Mouse (Mus musculus) gastrocnemius, postnatal 10 days (tissue): ENCODE measurements around the gene Cnnm3. TPM values are rescaled to one million over a fixed set of nuclear protein-coding genes. Genes with fewer than 3 reads are reported as not detected.

Source experiments
- DNase-seq: peaks from one replicate; pipeline ENCODE4 v3.0.0; 2021; ENCODE audit warnings: mixed read lengths
- long read RNA-seq, 2 experiments: library from polyadenylated mRNA; stranded (forward); transcript quantifications; one replicate each; pipeline ENCODE4 v2.0.0; 2021
- total RNA-seq, 2 experiments: library from RNA; stranded (reverse); gene quantifications; 2 replicates each; pipeline ENCODE4 v1.2.3; 2021

Cnnm3 gene
- total RNA-seq, result 10 to 100 TPM; 14.5 to 18.2 TPM
- long read RNA-seq, experiment 1, full-length matches to known transcripts, result 19 of 22 reads
- long read RNA-seq, experiment 1, partial matches to known transcripts, result 1 of 22 reads
- long read RNA-seq, experiment 1, other reads (novel, unspliced or antisense), result 2 of 22 reads
- long read RNA-seq, experiment 2, full-length matches to known transcripts, result 6 of 14 reads
- long read RNA-seq, experiment 2, partial matches to known transcripts, result 1 of 14 reads
- long read RNA-seq, experiment 2, other reads (novel, unspliced or antisense), result 7 of 14 reads

DNA sequence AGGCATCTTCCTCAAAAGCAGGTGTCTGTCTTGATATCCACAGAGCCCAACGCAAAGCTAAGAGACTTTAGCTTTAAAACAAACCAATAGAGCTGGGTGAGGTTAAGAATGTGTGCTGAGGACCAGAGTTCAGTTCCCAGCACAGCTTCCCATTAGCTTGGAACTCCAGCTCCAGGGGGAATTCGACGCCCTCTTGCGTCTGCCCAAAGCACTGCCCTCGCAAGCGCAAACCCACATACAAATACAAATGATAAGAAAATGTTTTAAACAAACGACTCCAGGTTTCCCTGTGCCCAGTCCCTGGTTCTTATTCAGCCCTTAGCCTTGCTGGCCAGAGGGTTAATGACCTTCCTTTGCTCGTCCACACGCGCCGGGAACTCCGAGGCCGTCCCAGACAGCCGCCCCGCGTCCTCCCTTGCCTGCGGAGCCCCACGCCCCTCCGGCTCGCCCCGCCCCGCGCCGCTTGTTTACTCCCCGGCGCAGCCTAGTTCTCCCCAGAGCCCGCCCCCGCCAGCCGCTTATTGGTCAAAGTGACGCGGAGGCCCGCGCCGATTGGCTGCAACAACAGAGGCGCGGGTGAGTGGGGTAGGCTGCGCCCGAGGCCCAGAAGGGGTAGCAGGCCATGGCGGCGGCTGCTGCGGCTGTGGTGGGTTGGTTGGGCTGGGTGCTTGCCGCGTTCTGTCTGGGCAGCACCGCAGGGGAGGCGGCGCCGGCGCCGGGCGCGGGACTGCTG, at the start of gene Cnnm3:
Gene Cnnm3 (plus strand): TSS at position 579 of the 733 bp plus-strand sequence.
- peak; percentile 100 for DNase-seq

DNA sequence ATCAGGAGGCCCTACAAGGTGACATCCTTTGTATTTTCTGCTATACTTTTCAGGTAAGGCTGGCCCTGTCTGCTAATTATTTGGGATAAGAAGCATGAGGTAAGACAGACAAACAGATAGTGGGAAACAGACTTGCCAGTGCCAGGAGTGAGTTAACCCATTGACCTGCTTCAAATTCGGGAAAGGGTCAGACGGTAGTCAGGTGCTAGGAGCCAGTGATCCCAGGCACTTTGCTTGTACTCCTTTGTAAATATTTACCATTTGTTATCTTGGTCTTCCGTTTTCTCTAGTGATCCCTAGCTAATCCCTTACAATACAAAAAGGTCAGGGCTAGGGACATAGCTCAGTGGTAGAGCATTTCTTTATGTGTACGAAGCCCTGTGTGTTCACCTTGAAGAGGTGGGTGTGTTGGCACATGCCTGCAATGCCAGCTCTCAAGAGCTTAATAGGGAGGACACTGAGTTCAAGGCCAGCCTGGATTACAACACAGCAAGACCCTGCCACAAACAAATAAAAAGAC, 46.0 kb upstream of the Cnnm3 start:
- no peak for DNase-seq

DNA sequence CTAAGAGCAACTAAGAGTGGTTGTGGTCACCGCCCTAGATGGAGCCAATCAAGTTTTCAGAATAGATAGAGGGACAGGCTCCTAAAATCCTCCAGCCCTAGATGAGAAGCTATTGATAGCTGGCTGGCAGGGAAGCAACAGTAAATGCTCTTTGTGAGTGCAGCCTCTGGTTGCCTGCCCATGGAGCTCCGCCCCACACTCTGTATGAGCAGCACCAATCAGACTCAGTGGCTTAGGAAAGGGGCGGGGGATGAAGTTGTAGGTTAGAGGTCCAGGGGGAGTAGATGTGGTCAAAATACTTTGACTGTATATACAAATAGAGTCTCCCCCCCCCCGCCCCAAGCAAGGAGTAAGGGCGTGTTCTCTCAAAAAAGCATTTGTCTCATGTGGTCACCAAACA, 44.2 kb upstream of the Cnnm3 start:
- no peak for DNase-seq

DNA sequence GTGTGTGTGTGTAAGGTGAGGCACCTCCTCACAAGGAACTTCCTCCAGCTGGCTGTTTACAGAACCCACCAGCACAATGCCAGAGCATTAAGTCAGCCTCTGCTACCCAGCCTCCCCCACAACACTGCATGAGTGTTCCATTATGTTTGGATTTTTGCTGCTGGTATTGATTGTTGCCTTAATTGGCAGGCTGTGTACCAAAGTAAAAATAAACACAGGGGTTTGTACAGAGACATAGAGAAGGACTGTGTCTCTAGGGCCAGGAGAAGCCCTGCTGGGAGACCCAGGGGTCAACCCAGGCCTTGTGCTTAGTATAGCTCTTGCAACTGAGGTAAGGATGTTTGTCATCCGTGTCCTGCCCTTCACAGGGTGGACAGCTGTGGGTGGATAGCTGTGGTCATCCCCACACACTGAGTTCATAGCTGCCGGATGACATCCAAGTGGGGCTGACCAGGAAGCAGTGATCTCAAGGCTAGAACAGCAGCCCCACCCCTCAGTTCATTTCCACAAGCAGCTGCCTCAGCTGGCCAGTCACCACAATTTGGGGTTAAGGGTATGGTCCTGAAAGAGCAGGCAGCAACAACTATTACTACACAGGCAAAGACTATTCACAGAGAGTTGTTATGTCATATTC, 41.7 kb upstream of the Cnnm3 start:
- DNase-seq, result no peak

DNA sequence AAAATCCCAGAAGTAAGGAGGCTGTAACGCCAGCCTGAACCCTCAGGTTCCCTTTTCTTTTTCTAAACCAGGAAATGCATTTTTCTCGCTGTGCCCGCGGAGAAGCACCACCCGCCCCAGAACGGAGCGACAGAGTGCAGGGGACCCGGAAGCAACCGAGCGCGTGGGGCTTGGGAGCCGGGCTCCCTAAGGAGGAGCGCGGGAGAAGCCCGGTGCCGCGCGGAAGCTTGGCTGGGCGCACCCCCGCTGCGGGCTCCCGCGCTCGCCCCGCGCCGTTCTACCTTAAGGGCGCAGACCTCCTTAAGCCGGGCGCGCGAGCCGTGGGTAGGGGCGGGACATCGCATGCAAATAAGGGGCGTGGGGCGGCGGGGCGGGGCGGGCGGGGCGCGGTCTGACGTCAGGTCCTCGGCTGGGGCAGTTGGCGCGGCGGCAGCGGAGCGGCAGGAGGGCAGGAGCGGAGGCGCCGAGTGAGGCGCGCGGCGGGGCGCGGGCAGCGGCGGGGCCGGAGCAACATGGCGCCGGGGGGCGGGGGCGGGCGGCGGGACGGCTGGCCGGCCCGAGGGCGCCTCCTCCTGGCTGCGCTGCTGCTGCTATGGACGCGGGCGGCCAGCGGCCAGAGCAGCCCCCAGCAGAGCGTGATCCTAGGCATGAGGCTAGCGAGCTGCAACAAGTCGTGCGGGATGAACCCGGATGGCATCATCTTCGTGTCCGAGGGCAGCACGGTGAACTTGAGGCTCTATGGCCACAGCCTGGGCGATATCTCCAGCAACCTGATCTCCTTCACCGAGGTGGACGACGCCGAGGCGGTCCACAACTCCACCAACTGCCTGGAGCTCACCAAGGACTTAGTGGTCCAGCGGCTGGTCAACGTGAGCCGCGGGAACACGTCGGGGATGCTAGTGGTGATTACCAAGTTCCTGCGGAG, 40.2 kb upstream of the Cnnm3 start, which contains the start of gene Cnnm4:
Gene Cnnm4 (plus strand): TSS at position 440 of the 925 bp plus-strand sequence.
- peak; percentile 88 for DNase-seq

DNA sequence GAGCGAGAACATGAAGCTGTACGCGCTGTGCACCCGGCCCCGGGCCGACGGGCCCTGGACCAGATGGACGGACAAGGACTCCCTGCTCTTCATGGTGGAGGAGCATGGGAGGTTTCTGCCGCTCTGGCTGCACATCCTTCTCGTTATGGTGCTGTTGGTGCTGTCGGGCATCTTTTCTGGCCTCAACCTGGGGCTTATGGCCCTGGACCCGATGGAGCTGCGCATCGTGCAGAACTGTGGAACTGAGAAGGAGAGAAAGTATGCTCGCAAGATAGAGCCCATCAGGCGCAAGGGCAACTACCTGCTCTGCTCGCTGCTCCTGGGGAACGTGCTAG, 39.6 kb upstream of the Cnnm3 start:
- peak; percentile 46 for DNase-seq

DNA sequence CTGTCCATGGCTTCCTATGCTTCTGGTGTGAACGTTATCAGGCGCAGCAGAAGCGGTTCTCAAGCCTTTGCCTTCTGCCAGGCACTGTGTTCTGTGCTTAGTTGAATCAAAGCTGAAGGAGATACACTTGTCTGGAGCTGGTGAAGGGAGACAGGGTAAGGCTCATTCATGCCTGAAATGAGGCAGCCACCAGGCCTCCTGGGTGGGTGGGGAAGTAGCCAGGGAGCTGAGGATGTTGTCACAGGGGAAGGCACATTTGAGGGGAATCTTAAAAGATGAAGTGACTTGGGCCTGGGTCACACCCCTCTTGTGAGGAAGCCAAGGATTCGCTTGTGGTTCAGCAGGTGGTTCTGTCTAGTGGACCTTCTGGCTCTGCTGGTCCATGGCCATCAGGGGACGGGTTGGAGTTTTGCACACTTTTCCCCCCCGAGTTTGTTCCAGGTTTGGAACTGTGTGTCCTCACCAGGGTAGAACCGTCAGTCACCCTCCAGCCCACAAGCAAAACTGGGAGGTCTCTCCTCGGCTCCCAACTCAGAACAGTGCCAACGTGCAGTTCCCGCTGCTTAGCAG, 38.4 kb upstream of the Cnnm3 start:
- DNase-seq, result no peak

DNA sequence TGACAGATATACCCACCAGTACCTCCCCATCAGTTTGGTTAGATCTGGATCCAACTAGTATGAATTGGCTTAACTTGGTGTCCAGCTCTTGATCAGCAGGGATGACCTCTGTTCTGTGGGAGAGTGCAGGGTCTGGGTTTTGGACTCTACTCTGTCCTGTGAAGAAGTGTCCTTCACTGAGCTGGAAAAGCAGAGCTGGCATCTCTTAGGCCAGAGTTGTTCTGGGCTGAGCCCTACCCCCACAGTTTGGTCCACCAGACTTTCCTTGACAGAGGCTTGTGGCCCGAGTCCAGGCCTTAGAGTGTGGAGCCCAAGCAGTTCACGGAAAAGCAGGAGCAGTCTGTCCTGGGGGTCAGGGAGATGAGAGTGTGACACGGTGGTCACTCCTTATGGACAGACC, 37.0 kb upstream of the Cnnm3 start:
- DNase-seq, result no peak

DNA sequence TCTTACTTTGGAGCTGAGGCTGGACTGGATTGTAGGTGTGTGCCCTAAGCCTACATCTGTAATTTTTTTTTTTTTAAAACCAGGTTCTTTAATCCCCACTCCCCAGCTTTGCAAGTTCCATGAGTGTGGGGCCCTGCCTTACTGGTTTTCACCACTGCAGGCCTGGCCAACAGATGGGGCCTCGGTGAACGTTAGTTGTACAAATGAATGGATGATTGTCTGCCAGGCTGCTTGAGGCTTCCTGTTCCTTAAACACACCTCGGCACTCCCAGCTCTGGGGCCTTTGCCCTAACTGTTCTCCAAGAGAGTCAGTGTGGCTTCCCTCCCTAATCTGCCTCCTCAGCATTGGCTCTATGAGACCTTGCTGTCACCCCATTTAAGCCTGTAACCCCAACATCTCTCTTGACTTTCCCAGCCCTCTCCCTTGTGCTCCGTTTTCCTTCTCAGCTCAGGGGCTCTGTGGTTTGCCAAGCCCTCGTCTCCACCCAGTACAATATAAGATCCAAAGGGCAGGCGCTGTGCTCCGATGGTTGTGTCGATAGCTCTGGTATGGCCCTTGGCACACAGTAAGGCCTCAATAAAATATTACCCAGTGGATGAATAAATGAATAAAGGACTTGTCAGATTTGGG, 36.1 kb upstream of the Cnnm3 start:
- no peak for DNase-seq

DNA sequence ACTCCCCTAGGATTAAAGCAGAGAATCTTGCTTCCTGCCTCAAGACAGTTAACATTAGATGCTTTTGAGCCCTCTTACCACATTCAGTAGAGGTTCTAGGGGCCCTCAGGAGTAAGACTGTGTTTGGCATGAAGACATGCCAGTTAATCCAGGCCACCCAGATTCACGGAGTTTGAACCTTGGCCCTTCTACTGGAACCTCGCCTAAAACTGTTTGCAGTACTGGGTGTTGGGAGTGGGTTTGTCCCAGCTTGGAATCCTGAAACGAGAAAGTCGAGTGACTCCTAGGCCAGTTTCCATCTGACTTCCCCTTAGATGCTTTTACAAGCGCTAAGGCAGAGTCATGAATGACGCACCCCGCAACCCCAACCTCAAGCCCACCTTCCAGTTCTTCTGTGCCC, 35.2 kb upstream of the Cnnm3 start:
- no peak for DNase-seq

DNA sequence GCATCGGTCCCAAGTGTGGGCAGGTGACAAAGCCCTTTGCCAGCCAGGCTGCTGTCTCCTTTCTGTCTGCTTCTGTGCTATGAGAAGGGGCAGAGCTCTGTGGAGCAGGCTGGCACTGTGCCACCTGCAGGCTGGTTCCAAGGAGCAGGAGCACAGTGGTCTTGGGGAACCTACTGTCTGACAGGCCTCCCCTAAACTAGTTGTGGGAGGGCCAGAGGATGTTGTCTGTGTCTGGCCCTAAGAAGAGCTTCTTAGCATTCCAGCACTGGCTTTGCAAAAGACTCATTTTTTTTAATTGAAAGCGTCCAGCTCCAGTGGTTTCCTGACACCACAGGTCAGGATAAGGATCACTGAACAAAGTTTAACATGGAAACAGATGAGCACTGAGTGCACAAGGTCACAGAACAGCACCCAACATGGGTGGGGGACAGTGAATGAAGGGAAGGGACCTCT, 33.3 kb upstream of the Cnnm3 start:
- no peak for DNase-seq

DNA sequence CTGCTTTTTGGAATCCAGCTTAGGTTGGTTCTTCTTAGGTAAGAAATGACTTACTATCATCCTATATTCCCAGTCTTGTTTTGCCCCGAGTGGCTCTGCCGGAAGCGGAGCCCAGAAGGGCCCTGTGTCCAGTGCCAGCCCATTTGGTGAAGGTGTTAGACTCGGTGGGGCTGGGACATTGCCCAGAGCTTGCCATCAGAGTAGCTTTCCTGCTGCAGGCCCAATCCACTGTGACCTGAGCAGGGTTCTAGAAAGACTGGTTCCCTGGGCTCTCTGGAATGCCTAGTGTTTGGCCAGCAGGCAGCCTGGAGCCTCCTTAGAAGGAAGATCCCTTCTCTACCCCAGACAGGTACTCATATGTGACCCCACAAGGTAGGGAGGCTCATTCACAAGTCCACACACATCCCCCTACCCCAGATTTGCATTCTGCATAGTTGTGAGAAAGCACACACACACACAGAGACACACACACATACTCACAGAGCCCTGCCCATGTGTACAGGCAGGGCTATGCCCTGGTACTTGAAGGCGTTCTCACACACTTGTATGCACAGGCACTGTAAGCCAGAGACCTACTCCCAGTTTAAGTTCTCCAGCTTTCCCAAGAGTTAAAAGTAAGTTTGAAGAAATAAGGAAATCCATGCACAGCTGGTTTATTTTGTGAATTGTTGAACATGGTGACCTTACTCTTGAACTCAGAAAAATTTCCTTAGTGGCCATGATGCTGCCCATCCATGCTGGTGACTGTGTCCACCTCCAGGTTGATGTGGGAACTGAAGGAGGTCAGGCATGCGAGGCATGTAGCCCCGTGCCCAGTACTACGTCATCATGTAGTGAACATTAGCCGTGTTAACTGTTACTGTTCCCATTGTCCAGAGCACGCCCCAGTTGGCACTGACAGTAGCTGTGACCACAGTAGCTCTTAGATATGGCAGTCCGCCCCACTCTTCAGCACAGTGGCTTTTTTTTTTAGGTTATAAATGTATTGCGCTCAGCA, 31.5 kb upstream of the Cnnm3 start:
- DNase-seq, result no peak

DNA sequence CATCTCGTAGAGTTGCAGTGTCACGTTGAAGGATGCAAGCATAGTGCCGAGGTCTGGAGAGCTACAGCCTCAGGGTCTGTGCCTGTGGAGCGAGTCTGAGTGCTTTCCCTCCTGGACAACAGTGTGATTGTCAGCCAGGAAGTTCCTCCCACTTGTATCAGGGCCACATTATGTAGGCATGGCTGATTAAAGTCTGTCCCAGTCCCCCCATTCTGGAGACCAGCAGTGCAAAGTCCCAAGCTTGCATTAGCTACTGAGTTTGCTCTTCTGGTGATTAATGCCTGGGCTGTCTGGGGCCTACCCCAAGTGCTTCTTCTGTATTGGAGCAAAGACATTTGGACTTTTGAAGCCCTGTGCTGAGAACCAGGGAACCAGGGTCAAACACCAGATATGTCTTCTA, 27.8 kb upstream of the Cnnm3 start:
- no peak for DNase-seq

DNA sequence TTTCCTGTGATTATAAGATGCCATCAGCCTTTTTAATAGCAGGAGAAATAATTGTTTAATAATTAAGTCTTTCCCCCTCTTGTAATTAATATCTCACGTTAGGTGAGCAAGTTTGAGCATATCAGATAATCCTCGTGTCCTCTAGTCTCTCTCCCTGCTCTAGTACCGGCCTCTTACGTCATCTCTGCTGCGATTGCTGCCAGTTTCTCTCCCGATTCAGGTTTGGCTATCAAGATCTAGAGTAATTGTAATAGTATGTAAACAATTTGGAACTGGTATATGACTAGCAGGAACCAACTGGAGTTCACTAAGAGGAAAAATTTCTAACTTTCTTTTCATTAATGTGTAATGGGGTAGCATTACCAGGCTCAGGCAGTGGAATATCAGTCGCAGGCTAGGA, 26.6 kb upstream of the Cnnm3 start:
- no peak for DNase-seq

DNA sequence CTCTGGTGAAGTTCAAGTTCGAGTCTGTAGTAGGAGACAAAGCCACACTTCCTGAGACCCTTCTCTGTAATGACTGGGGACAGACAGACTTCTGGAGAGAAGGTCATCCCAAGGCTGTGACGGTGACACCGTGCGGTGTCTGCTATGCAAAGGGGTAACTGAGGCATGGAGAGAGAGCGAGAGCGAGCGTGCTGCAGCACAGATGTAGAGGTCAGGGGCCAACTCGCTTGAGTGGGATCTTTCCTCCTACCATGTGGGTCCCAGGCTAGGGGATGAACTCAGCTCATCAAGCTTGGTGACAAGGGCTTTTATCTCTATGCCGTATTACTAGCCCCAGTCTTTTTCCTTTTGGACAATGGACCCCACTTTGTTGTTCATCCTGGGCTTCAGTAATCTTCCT, 24.6 kb upstream of the Cnnm3 start:
- DNase-seq, result no peak

DNA sequence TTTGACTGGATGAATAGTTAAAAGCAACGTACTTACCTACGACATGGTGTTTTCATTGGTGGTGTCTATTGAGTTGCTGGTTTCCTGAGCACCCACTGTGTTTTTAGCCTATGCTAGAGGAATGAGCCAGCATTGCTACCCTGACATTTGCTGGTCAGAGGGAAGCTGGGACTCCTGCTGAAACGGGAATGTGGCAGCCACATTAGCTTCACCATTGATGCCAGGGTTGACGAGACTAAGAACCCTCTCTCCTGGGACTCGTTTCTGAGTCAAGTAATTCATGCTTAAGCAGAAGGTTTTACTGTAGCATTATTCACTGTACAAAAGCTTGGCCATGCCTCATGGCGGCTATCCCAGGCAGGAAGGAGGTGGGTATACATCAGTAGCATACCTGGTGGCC, 22.0 kb upstream of the Cnnm3 start:
- no peak for DNase-seq

DNA sequence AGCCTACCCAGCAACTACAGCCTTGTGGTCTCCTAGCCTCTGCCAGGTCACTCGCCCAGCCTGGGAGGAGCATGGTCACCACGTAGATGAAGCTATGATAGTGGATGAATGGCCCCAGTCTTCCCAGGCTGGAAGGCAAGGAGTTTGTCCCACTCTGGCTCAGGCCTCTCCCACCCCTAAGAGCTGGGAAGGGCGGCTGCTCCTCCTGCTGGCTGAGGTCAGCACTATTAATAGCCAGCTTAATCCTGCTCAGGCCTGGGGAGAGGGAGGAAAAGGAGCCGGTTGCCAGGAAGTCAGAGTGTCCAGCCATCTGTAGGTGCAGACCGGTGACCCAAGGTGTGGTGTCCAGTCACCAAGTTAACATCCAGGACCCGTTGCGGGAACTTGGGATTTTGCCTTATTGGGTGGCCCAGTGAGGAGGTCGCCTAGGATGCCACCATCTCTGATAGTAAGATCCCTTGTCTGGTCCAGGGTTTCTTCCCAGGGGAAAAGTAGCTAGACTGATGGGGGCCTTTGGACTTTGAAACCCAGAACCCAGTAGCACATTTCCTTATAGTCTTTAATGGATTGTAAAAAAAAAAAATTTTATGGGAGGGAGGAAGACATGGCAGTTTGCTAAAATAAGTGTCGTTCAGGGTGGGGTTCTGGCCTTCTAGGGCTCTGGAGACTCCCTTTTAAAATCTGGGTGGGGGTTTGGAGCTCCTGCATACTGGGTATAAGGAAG, 19.1 kb upstream of the Cnnm3 start:
- peak; percentile 63 for DNase-seq

DNA sequence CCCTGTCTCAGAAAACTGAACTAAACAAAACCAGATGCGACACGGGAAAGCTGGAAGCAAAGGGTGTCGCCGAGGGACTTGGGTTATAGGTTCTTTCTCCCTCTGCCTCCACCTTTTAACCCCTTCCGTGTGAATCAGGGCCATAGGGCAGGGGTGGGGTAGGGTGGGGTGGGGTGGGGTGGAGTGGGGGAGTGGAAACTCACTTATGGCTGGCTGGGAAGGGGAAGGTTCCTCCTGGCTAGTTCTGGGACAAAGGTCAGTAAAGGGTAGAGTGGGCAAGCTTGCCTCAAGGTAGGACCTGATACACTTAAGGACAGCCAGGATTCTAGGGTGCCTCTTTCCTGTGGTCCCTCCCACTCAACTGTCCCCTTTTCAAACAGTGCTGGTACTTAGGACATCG, 18.4 kb upstream of the Cnnm3 start:
- DNase-seq, result no peak

DNA sequence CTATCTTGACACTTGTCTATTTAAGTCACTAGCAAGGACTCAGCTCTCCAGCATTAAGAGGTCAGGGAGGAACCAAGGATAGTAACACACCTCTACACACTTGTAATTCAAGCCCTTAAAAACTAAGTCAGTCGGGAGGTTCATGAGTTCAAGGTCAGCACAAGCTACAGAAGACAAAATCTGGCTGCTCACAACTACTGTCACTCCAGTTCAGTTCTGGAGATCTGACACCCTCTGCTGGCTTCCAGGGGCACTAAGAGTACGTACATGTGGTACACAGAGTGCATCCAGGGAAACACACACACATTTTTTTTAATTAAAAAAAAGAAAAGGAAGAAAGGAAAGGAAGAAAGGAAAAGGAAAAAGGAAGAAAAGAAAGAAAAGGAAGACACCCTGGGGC, 14.9 kb upstream of the Cnnm3 start:
- no peak for DNase-seq
